Mouse (Mus musculus) gastrocnemius, adult 8-10 months (tissue): ENCODE measurements around the gene Olfr1002. TPM values are rescaled to one million over a fixed set of nuclear protein-coding genes. Genes with fewer than 3 reads are reported as not detected.
"Not testable (repeated sequence)": the region's sequence is repeated elsewhere in the genome, so short reads cannot be mapped to it uniquely, and the experiment has no call there.

ENCODE experiments used
- DNase-seq, 2 experiments: peaks; one replicate each; pipeline ENCODE4 v3.0.0; 2022; ENCODE audit warnings: low spot score in 2 of 2
- total RNA-seq, 4 experiments: library from RNA; stranded (reverse); gene quantifications; 2 replicates each; pipeline ENCODE4 v1.2.4; 2022

The Olfr1002 gene
- total RNA-seq, result not detected

DNA sequence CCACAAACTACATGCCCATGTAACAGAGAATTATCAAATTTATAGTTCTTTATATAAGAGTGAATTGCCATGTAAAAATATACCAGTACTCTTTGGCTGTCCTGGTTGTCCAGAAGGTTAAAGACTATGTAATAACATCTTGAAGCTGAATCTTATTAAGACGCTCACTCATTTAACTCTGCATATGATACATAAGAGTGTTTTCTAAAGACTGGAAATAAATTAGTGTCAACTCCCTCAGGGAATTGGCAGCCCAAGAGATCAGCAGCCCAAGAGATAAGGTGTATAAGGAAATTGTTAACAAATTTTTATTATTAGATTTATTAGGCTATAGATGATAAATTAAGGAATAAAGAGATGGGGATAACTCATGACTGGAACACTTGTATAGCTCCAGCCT is at the start of gene Olfr1002:
Gene Olfr1002 (minus strand): TSS at position 101 of the 400 bp plus-strand sequence.
- DNase-seq, result no peak

DNA sequence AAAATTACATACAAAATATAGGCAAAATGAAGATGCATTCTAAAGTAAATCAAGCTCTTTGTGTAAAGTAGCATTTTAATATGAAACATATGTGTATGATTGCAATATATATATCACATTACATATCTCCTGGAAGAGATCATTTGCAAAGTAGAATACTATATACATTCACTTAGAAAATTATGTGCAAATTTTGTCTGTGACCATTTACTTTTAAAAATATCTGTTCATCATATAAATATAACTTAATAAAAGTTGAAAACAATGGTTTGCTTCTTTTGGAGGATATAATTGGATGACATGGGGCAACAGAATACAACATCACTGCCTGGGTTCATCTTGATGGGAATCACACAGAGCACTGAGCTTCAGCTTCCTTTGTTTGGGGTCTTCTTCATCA is 38.6 kb upstream of the Olfr1002 start, which contains the start of gene Olfr1008:
Gene Olfr1008 (plus strand): TSS at position 301 of the 400 bp plus-strand sequence.
- no peak for DNase-seq

DNA sequence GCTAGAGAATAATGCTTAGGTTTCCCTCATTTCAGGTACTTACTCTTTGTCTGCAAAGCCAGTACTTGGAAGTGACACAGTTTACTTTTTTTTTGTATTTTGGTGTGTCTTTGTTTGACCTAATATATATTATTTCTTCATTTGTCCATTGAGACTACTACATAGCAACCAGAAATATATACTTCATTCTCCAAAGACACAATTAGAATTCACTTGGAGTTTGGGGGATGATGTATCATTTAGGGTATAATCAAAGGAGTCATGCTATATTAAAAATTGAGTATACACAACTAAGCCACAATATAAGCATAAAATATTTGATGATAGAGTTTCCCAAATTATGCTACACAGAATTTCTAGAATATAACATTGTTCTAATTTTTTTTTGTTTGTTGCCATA is 28.2 kb upstream of the Olfr1002 start, which contains the start of gene Olfr1006:
Gene Olfr1006 (minus strand): TSS at position 101 of the 400 bp plus-strand sequence.
- no peak for DNase-seq

DNA sequence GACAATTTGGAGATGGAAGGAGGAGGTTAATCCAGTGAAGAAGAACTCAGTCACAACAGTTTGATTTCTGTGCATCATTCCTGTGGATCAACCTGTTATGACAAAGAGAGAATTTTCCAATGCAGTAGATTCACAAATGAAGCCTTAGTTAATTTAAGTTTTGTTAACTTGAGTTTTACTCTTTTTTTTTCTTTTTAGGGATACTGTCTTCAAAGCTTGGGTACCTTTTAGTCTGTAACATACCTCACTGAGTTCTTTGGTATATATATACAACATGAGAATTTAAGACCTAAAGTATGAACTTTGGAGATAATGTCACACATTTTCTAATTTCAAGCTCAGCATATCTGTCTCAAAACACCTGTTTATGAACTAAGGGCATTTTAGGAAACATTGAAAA is 13.9 kb upstream of the Olfr1002 start, which contains the start of gene Olfr154:
Gene Olfr154 (minus strand): TSS at position 101 of the 400 bp plus-strand sequence.
- DNase-seq, result not testable (repeated sequence)

DNA sequence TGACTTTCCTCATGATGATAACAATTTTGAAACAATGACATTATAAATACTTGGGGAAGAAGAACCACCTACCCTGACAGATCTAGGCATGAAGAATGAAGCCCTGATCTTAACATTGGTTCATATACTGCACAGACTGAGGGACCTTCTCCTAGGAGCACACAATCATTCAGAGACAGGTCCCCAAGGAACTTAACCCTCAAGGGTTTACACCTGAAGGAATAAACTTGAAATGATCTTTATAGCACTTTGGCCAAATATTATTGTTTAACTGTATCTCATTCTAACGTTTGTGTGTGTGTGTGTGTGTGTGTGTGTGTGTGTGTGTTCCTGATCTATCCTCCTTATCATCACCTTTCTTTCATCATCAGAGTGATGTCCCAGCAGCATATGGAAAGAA is 38.7 kb downstream of the Olfr1002 start, which contains the start of gene Olfr1000:
Gene Olfr1000 (minus strand): TSS at position 101 of the 400 bp plus-strand sequence.
- DNase-seq, result no peak

Other genes with a start within 250 kb of the Olfr1002 start
- not detected for gene Olfr992, start 241.2 kb downstream of the Olfr1002 start, total RNA-seq
- not detected for gene Olfr993, start 235.8 kb downstream of the Olfr1002 start, total RNA-seq
- not detected for gene Olfr994, start 214.3 kb downstream of the Olfr1002 start, total RNA-seq
- gene Olfr995, start 207.1 kb downstream of the Olfr1002 start, total RNA-seq, result not detected
- not detected for gene 4833423E24Rik, start 131.7 kb downstream of the Olfr1002 start, total RNA-seq
- gene Olfr996, start 71.5 kb downstream of the Olfr1002 start, total RNA-seq, result not detected
- gene Olfr998, start 61.8 kb downstream of the Olfr1002 start, total RNA-seq, result not detected
- gene Olfr1000, start 38.8 kb downstream of the Olfr1002 start, total RNA-seq, result not detected
- gene Olfr154, start 13.8 kb upstream of the Olfr1002 start, total RNA-seq, result not detected
- not detected for gene Olfr1006, start 28.1 kb upstream of the Olfr1002 start, total RNA-seq
- gene Olfr1008, start 38.7 kb upstream of the Olfr1002 start, total RNA-seq, result not detected
- gene Olfr1009, start 64.7 kb upstream of the Olfr1002 start, total RNA-seq, result not detected
- gene Olfr1012, start 112.1 kb upstream of the Olfr1002 start, total RNA-seq, result not detected
- gene Olfr1013, start 116.4 kb upstream of the Olfr1002 start, total RNA-seq, result not detected
- gene Olfr1014, start 122.0 kb upstream of the Olfr1002 start, total RNA-seq, result not detected
- gene Olfr1015, start 131.3 kb upstream of the Olfr1002 start, total RNA-seq, result not detected
- not detected for gene Olfr1016, start 151.8 kb upstream of the Olfr1002 start, total RNA-seq
- gene Olfr1018, start 167.8 kb upstream of the Olfr1002 start, total RNA-seq, result not detected
- gene Olfr1019, start 194.8 kb upstream of the Olfr1002 start, total RNA-seq, result not detected
- gene Olfr1020, start 196.3 kb upstream of the Olfr1002 start, total RNA-seq, result not detected
- gene Olfr1022, start 217.9 kb upstream of the Olfr1002 start, total RNA-seq, result not detected
- gene Olfr1023, start 234.9 kb upstream of the Olfr1002 start, total RNA-seq, result not detected